Mouse (Mus musculus) frontal cortex, postnatal 25 days (tissue): ENCODE data around the gene Prm2.

Source experiments
- DNase-seq, 2 experiments: peaks; one replicate each; pipeline ENCODE4 v3.0.0; 2022; ENCODE audit warnings: low spot score in 2 of 2

Prm2 gene

DNA sequence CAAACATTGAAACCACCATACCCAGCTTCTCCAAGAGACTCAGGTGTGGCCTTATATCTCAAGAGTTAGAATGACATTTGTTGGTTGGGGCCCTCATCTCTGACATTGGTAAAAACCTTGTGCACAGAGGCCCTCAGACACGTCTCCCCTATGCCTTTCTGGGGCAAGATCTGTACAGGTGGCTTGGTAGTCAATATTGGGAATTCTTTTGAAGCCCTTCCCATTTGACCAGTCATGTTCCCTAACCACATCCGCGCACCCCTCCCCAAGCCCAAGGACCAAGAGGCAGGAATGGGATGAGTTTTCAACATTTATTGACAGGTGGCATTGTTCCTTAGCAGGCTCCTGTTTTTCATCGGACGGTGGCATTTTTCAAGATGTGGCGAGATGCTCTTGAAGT, at the start of gene Prm2:
Gene Prm2, minus strand, starts transcription at position 101 of the 400 bp plus-strand sequence.
- DNase-seq = no peak

DNA sequence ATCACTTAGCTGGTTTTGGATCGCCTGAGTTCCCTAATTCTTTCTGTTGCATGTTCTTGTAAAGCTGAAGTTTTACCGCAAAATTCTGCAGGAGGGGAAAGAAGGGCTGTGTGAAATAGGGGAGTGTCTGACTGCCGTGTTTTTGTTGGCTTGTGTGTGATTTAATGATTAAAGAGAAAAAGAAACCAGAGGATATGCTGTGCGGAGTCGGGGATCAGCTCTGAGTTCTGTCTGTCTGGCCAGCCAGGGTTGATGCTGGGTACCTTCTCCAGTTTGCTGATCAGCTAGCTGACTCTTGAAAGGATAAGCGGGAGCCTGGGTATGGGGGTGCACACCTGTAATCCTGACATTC, 48.4 kb upstream of the Prm2 start:
- no peak for DNase-seq

DNA sequence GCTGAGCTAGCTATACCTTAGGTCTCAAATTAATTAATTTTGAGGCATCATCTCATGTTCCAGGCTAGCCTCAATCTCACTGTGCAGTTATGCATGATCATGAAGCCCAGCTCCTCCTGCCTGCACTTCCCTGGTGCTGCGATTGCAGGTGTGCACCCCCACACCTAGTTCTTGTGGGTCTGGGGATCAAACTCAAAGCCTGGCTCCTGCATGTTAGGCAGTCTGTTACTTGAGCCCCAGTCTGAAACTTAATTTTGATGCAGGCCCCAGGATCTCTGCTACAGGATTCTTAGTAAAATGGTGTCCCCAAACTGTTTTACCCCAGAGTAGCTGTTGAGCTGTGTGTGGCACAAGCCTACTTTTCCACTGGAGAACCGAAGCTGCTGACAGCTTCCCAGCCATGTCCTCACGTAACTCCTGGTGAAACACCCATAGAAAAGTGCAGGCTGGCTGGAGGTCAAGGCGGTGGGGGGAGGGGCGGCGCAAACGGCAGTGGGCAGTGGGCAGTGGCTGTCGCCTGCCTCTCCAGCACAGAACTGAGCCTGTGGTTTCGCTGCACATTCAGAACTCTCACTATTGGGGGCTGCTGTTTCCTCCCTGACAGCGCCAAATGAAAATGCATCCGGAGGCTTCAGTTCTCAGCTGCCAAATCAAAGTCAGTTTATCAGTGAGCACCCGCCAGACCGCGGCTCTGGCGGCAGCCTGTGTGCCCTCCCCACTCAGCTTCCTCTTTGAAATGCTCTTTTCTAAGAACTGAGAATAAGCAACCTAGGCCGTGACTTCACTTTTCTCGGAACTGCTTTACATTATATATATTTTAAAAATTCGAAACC, 47.8 kb upstream of the Prm2 start:
- DNase-seq = no peak

DNA sequence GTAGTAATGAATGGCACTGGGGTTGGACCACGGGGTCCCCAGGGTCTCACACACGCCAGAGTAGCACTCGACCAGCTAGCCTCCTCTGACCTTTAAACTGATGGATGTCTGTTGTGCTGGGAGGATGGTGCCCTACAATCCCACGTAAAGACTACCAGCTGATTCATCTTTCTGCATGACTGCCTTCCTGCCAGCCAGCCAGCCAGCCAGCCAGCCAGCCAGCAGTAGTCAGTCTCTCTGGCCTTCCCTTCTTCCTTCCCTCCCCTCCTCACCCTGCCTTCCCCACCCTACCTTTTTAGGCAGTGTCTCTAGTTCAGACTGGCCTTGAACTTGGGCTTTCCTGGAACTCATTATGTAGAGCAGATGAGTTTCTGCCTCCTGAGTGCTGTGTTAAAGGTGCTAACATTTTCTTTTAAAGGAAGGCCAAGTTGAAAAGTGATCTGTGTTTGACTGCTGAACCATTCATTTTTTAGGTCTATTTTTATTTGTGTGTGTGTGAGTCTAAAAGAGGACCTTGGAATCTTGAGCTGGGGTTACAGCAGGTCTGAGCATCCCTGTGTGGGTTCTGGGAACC, 46.4 kb upstream of the Prm2 start:
- no peak for DNase-seq

DNA sequence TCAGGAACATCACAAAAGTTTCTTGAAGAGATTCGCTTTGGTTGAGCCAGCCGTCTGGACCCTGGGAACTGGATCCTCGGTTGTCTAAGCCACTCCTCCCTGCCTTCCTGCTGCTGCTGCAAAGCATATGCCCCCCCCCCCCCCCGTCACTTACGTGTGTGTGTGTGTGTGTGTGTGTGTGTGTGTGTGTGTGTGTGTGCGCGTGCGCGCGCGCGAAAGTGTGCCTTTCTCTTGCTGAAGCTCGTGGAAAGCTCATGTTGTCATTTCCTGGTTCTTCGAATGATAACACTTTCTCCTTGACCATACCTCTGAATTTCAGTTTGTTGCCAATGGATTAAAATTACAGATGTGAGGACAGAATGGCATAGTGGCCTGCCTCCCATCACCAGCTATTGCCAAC, 44.1 kb upstream of the Prm2 start:
- DNase-seq = no peak

DNA sequence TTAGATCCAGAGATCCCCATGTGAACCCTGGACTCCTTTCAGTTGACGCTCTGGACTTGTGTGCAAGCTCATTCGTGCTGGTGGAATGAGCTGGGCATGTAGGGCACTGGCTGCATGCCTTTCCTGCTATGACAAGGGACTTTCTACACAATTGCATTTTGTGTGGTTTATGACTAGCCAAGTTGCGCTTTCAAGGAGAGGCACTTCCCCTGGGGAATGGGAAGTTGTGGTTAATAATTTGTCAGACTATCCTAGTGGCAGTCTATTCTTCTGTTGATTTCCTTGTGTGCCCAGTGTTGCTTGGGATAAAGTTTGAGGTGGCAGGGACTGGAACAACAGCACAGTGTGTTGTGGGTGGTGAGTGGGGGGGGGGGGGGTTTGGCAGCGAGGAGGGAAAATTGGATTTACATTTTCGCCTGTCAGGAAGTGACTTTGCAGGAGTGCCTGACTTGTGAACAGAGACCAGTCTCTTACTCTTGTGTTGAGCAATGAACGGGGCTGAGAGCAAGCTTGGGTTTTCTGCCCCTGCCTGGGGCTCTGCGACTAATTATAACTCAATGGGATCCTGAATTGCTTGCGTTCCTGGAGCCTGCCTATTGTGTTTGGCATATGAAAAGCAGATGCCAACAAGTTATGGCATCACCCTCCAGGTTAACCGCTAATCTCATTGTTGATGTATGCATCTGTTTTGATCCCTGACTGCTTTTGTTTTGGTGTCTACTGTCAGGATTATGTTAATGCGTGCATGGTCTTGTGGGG, 42.7 kb upstream of the Prm2 start:
- no peak for DNase-seq

DNA sequence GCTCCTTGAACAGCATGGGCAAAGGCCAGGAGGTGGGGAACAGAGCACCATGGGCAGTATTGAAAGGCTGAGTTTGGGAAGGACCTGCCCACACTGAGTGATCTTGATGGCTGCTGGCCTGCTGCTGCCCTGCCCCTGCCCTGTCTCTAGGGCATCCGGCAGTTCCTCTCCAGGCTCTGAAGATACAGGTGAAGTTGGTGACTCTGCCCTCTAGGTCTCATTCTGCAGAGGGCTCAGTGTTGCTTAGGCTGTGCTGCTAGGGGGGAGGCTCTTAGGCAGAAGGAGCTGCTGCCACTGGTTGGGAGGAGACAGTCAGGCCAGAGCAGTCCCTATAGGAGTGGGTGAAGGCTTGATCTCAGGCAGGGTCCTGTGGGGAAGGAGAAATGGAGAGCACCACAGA, 42.0 kb upstream of the Prm2 start:
- no peak for DNase-seq

DNA sequence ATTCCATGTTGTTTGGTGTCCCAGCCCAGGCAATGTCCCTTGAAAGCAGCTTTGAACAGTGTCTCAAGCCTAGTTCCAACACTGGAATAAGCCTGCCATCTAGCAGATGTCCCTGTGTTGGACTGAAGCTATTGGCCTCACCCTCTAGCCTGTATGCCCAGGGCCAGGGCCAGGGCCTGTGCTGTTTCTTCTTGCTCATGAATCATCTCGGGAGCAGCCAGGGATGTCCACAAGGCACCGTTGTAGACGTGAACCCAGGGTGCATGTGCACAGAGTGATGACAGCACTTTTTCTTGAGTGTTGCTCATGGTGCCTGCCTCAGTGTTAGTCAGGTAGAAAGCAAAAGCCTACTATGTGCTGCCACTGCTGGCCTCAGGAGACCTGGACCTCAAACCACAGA, 41.3 kb upstream of the Prm2 start:
- no peak for DNase-seq

DNA sequence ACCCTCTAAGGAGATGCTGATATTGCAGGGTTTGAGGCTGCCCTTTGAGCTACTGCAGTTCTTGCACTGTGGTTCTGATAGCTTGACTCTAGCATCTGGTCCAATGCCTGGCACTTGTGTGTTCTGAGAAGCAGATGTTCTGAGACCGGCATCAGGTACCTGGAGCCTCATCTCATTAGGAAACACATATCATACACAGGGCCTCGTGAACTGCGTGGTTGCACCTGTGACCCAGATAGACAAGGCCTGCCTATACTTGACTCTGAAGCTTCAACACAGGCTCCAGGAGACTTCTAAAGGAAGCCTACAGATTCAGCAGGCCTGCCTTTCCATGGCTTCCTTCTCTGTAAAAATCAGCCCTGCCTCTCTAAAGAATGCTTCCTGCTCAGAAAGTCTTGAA, 40.5 kb upstream of the Prm2 start:
- no peak for DNase-seq

DNA sequence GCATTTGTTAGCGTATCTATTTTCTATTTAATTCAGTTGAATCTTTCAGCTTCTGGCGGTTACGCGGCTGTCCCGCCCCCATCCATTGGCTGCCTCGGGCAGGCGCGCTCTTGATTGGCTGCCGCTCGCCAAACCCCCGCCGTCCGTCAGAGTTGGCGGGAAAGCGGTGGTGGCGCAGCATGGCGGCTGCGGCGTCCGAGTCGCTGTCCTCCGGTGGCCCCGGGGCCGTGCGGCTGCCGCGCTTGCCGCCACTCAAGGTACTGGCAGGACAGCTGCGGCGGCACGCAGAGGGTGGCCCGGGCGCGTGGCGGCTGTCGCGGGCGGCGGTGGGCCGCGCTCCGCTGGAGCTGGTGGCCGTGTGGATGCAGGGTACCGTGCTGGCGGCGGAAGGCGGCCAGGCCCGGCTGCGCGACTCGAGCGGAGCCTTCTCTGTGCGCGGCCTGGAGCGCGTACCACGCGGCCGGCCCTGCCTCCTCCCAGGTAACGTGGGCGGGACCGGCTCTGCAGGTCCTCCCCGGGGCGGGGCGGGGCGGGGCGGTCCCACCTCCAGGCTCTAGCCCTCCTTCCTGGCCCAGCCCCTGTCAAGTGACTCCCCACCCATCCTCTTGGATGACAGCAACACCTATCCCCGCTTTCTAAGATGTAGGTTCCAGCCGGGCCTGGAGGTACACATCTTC, 39.1 kb upstream of the Prm2 start, which contains the start of gene Rmi2:
Gene Rmi2, plus strand, starts transcription at position 149 of the 677 bp plus-strand sequence.
- peak; percentile 49 to 67 for DNase-seq

DNA sequence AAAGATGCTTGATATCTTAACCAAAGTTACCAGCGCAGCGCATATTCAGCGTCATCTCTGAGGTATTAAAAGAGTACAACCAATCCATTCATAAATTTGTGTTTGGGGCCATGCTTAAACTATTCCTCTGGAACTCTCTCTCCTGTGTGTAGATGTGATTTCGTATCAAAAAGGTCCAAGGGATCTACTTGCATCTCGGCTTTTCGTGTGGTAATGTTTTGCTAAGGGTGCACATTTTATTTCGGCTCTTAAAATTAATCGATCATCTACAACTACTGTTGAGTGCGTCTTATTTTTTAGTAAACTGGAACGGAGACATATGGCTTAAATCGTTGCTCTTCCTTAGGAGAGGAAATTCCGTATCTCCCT, 38.6 kb upstream of the Prm2 start:
- no peak for DNase-seq

DNA sequence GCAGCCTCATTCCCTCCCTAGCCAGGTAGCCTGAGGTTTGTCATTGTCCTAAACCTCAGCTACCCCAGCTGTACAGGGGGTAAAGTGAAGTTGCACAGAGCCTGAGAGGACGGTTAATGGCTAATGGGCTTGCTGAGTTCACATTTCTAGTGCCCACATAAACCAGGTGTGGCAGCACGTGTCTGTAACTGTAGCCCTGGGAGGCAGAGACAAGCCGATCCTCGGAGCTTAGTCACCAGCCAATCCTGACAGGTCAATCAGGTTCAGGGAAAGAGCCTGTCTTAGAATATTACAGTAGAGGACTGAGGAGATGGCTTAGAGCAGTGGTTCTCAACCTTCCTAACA, 32.5 kb upstream of the Prm2 start:
- DNase-seq = no peak

DNA sequence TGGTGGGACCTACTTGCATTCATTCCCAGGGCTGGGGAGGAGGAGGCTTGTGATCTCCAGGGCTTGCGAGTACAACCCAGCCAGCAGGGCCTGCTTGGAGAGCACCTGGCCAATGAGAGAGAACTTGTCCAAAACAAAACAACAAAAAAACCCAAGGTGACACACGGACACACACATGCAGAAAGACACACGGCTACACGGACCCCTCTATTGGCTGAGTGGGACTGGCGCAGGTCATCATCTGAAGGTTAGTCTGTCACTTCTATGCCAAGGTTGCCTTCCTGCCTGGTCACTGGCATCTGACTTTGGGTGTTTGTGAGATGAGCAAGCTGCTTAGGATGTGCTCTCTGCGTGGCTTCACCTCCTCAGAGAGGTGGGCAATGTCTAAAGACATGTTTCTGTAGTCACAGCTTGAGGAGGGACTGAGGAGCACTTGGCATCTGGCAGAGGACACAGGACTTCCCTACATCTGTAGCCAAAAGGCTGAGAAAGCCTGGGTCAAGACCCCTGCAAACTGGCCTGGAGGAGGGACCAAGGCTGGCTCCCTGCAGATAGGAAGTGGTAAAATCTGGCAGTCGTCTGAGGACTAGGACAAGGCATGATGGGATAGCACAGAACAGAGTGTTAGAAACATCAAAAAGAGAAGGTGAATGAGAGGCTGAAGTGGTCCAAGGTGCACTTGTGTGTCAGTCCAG, 32.0 kb upstream of the Prm2 start:
- no peak for DNase-seq

DNA sequence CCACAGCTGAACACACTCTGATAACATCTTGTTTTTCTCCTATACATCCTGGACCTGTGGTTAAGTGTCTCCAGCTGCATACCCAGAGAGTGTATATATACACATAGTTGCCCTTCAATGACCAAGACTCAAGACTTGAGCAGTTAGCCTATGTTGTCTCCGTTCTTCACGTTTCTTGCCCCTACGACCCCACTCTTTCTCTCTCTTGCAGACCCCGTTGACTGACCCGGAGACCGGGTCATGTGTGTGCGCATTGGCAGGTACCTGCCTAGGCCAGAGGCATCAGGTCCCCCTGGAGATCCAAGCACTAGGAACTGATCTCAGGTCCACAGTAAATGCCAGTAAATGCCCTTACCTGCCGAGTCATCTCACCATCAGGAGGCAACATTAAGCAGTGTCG, 31.3 kb upstream of the Prm2 start:
- no peak for DNase-seq

DNA sequence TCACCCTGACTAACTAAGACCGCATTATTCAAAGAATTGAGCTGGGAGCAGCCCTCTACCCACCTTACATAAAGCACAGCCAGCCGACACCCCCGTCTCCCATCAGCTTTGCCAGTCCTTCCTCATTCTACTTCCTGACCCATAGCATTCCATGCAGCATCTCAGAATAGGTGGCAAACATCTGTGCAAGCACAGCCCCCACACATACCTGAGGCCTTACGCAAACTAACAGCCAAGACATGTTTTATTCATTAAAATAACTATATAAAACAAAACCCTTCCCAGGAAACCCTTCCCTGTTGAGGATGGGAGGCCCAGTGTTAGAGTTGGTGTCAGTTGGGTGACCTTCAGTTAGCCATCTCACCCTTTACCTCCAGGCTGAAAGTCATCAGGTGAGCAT, 29.9 kb upstream of the Prm2 start:
- no peak for DNase-seq

DNA sequence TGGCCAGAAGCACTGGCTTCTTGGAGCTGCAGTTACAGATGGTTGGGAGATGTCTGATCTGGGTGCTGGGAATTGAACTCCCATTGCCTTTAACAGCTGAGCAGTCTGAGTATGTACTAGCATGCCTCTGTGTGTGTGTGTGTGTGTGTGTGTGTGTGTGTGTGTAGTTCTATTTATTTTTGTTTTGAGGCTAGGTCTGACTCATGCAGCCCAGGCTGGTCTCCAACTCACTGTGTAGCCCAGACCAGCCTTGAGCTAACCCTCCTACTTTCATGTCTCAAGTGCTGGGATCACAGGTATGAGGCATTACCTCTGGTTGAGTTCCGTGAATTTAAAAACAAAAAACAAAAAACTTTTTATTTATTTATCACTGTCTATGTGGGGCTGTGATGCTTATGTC, 28.6 kb upstream of the Prm2 start:
- DNase-seq = no peak

DNA sequence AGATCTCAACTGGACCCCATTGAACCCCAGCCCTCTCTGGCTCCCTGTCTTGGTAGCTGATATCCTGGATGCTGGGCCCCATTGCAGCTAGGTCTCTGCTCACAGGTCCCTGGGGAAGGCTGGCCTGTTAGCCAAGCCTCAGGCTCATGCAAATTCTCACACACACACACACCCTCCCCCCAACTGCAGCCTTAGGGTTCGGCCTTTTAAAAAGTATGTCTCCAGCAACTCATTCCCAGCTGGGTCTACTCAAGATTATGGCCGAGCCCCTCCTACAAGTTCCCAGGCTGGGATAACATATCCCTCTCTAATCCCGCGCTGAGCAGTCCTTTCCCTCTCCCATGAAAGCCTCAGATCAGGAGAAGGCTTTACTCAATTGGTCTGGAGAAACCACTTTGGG, 25.5 kb upstream of the Prm2 start:
- DNase-seq = no peak

DNA sequence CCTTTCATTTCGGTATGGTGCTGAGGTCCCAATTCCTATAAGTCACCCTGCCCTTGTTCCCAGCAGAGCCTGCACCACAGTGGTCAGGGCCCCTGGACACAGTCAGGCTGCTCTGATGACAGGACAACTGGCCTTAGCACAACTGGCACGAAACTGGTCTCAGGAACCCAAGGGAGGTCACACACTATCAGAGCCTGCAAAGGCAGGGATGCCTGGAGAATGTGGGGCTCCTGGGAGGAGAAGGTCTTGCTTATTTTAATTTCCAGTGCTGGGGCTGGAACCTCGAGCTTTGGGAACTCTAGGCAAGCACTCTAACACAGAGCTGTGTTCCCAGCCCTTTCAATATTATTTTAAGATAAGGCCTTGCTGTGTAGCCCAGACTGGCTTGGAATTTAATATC, 24.0 kb upstream of the Prm2 start:
- no peak for DNase-seq

DNA sequence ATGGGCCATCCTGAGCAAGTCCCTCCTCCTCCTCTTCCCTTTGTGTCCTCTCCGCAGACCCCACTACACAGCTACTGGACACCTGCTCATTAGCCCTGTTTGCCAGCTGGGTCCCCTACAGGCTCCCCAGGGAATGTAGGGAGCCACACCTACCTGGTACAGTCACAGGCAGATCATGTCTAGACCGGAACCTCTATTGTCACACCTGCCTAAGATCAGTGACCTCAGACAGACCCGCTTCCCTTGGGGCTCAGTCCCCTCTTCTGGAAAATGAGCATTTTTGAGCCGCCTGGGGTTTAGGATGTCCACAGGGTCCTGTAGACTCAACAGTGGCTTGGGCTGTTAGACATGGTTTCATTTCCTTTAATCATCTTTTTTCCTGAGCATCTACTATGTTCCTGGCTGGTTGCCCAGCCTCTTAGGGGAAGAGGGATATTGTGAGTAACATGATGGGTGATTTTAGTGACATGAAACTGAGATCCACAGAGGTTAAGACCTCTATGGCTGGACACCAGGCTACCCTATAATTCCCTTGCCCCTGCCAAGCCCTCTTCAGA, 22.7 kb upstream of the Prm2 start:
- no peak for DNase-seq

DNA sequence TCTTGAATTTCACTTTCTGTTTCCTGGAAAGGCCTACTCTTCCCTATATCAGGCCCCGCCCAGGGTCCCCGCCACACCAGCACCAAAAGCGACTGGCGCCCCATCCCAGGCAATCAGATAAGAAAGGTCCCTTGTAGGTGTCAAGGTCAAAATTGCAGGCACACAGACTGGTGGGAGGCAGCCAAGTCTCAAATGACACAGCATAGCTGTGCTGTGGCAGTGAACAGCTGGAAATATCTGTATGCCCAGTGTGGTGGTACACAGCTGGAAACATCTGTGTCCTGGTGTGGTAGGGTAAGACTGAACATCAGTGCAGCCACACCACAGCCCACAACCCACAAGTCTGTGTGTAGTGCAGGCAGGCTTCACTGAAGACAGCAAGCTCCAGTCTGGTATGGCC, 18.9 kb upstream of the Prm2 start:
- no peak for DNase-seq

DNA sequence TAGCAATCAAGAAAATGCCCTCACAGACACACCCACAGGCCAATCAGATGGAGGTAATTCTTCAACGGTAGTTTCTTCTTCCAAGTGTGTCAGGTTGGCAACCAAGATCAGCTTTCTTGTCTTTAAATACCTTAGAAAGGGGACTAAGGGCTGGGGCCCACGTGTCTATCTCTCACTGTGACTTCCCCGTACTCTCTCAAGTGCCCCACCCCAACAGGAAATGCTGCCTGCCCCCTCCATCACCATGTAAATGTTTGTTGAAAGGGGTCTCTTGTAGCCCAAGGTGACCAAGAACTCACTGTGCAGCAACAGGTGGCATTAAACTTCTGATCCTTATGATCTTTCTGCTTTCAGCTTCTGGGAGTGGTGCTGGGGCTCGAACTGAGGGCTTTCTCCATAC, 17.8 kb upstream of the Prm2 start:
- DNase-seq = no peak
